Mouse (Mus musculus) hindbrain, embryonic 11.5 days (tissue): ENCODE data around the gene Mios. TPM values are rescaled to one million over a fixed set of nuclear protein-coding genes. Genes with fewer than 3 reads are reported as not detected.

Experiments
- ATAC-seq: fragments of 200-750 bp; cut with Nextera tagmentation; 2 replicates; pipeline ENCODE4 v1.8.0; 2017; ENCODE audit warnings: mild to moderate bottlenecking, moderate TSS enrichment, moderate library complexity; ENCODE audit not compliant: low FRiP score
- DNase-seq: peaks from one replicate; pipeline ENCODE4 v3.0.0-alpha.2; 2015; ENCODE audit warnings: low spot score
- H3K27ac ChIP-seq: fragments of 300-500 bp; sonication (generic); 2 replicates; pipeline ENCODE4 v1.5.1; 2014; ENCODE audit warnings: mild to moderate bottlenecking, low read depth, low read length
- H3K27me3 ChIP-seq: fragments of 300-500 bp; sonication (generic); 2 replicates; pipeline ENCODE4 v1.6.1; 2014; ENCODE audit warnings: mild to moderate bottlenecking, low read length, moderate library complexity, mixed read lengths; ENCODE audit not compliant: control insufficient read depth, insufficient read depth
- H3K36me3 ChIP-seq: fragments of 300-500 bp; sonication (generic); 2 replicates; pipeline ENCODE4 v1.6.1; 2014; ENCODE audit warnings: mild to moderate bottlenecking, low read length, moderate library complexity, mixed read lengths; ENCODE audit not compliant: control insufficient read depth, insufficient read depth
- H3K4me1 ChIP-seq: fragments of 300-500 bp; sonication (generic); replicated peaks from 2 replicates; pipeline ENCODE4 v1.6.1; 2014; ENCODE audit warnings: low read length, mixed read lengths; ENCODE audit not compliant: control insufficient read depth, insufficient read depth
- H3K4me2 ChIP-seq: fragments of 300-500 bp; sonication (generic); replicated peaks from 2 replicates; pipeline ENCODE4 v1.6.1; 2014; ENCODE audit warnings: mild to moderate bottlenecking, low read depth, low read length
- H3K4me3 ChIP-seq: fragments of 300-500 bp; sonication (generic); 2 replicates; pipeline ENCODE4 v1.5.1; 2014; ENCODE audit warnings: low read depth, low read length
- H3K9ac ChIP-seq: fragments of 300-500 bp; sonication (generic); 2 replicates; pipeline ENCODE4 v1.6.1; 2014; ENCODE audit warnings: low read depth, low read length
- H3K9me3 ChIP-seq: fragments of 300-500 bp; sonication (generic); 2 replicates; pipeline ENCODE4 v1.6.1; 2016; ENCODE audit warnings: low read length; ENCODE audit not compliant: control insufficient read depth
- WGBS: fragments of 180-500 bp; shearing (Covaris S2); extraction: QIAGEN DNeasy Blood & Tissue Kit; methylation state at CpG from one replicate; pipeline ENCODE4 v1.1.7; 2014; 5-methylcytosine and 5-hydroxymethylcytosine counted together
- polyA plus RNA-seq: library from polyadenylated mRNA; unstranded; fragments of >200 nt; fragmentation: Nextera tagmentation; extraction: Ambion mirVana; gene quantifications from 2 replicates; pipeline ENCODE4 v1.2.1, GENCODE M21; 2014

The Mios gene
- polyA plus RNA-seq: 26.2 and 30.0 TPM in 2 replicates

- Histone ChIP-seq H3K36me3 (no peaks in the 10 kb centered on the region), H3K27ac (peak within 1 kb of the TSS; percentile 86), H3K9me3 (no peaks in the 10 kb centered on the region), H3K4me3 (peak within 1 kb of the TSS; percentile 74), H3K4me2 (peak within 1 kb of the TSS; percentile 41), H3K9ac (peak within 1 kb of the TSS; percentile 85), H3K27me3 (no peaks in the 10 kb centered on the region), H3K4me1 (no peaks in the 10 kb centered on the region)
- under 1% methylated on average over 63 of the region's 90 CpGs for WGBS
- DNase-seq: peak; percentile 95
- ATAC-seq: peak; percentile 98
Measured at GRCm38 (mm10) chr6:8209047-8209865, at the start of gene Mios. Gene Mios (plus strand): TSS chr6:8209222.

DNA sequence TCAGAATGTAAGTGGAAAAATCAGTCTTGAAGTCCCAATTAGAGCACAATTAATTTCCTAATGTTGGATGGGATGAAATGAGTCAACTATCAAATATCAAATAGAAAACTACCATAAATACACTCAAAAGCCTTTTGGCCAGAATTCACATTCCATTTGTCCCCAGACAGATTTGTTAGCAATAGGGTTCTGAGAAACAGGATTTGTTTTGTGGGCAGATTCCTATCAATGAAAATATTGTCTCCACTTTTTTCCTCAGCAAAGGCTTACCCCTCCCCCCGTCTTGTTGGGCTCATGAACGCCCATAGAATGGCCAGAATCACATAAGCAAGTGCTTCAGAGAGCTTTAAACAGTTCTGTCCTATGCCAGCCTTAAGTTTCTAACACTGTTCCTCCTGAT, 49.0 kb upstream of the Mios start:
- WGBS: 63% methylated on average over 2 of the region's 2 CpGs
- DNase-seq: no peak
- ATAC-seq: no peak

GRCm38 (mm10) chr6:8164741-8165140, 44.3 kb upstream of the Mios start:
- H3K4me1 ChIP-seq: no peaks in the 10 kb centered on the region
- no peaks in the 10 kb centered on the region for H3K36me3 ChIP-seq
- WGBS: 83% methylated on average over 1 of the region's 1 CpGs
- H3K9ac ChIP-seq: no peak overlapping the region
- H3K27me3 ChIP-seq: no peaks in the 10 kb centered on the region
- H3K27ac ChIP-seq: no peak overlapping the region
- no peak for ATAC-seq
- H3K9me3 ChIP-seq: no peaks in the 10 kb centered on the region
- H3K4me2 ChIP-seq: no peak overlapping the region
- no peak for DNase-seq
- H3K4me3 ChIP-seq: no peak overlapping the region

More for the DNA sequence above, 49.0 kb upstream of the Mios start:
- Histone ChIP-seq H3K27ac (no peak overlapping the region), H3K9ac (no peak overlapping the region), H3K4me1 (no peaks in the 10 kb centered on the region), H3K4me3 (no peak overlapping the region), H3K9me3 (no peaks in the 10 kb centered on the region), H3K4me2 (no peak overlapping the region), H3K36me3 (no peaks in the 10 kb centered on the region), H3K27me3 (no peaks in the 10 kb centered on the region)

- Histone ChIP-seq H3K4me1 (no peaks in the 10 kb centered on the region), H3K9ac (no peak overlapping the region), H3K4me2 (no peak overlapping the region), H3K27me3 (no peaks in the 10 kb centered on the region), H3K9me3 (no peaks in the 10 kb centered on the region), H3K4me3 (no peak overlapping the region), H3K27ac (no peak overlapping the region), H3K36me3 (no peaks in the 10 kb centered on the region)
- ATAC-seq: no peak
- WGBS: 57% methylated on average over 1 of the region's 1 CpGs
- DNase-seq: no peak
Measured at GRCm38 (mm10) chr6:8172101-8172500, 36.9 kb upstream of the Mios start.

DNA sequence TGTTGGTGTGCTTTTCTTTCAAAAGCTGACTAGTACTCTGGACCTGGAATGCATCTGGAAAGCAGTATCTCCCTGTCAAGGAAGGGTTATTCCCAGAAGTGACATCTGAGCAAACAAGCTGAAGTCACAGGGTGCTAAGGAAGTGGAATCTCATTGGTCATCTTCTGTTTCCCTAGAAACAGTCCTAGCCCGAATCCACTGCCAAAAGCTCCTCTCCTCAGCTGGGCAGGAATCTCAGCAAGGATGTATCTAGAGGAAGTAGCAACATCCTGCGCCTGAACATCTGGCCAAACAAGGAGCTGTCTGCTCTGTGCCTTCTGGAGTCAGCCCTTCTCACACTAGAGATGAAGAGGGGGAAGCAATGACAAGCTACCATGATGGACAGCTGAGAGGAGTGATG, 35.0 kb upstream of the Mios start:
- Histone ChIP-seq H3K36me3 (no peaks in the 10 kb centered on the region), H3K27ac (no peak overlapping the region), H3K9ac (no peak overlapping the region), H3K27me3 (no peaks in the 10 kb centered on the region), H3K4me1 (no peaks in the 10 kb centered on the region; the same call in 1 of the 2 replicates), H3K4me3 (no peak overlapping the region), H3K4me2 (no peak overlapping the region), H3K9me3 (no peaks in the 10 kb centered on the region)
- no peak for DNase-seq
- no peak for ATAC-seq
- 57% methylated on average over 2 of the region's 2 CpGs for WGBS

GRCm38 (mm10) chr6:8175346-8175745, 33.7 kb upstream of the Mios start:
- DNase-seq (no peak), ATAC-seq (no peak)
- Histone ChIP-seq H3K9ac (no peak overlapping the region), H3K9me3 (no peaks in the 10 kb centered on the region), H3K36me3 (no peaks in the 10 kb centered on the region), H3K4me1 (no peaks in the 10 kb centered on the region; the same call in 1 of the 2 replicates), H3K27ac (no peak overlapping the region), H3K4me3 (no peak overlapping the region), H3K4me2 (no peak overlapping the region), H3K27me3 (no peaks in the 10 kb centered on the region)
- 94% methylated on average over 7 of the region's 7 CpGs for WGBS

DNA sequence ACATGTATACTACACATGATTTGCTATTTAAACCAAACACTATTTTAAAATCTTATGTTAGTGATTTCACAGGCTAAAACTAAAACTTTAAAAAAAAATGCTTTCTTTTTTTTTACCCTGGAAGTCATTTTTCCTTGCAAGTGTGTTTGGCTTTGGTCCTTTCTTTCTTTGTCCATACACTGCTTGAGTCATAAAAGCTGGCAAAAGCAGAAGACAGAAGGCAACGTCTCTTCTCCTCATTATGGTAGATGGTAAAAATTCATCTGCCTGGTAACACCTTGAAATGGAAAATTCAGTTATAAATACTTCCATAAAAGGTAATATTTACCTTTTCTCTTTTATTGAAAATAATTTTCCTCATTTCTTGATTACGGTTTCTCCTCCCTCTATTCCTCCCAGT, 32.9 kb upstream of the Mios start:
- Histone ChIP-seq H3K36me3 (no peaks in the 10 kb centered on the region), H3K27me3 (no peaks in the 10 kb centered on the region), H3K9ac (no peak overlapping the region), H3K27ac (no peak overlapping the region), H3K9me3 (no peaks in the 10 kb centered on the region), H3K4me1 (no peaks in the 10 kb centered on the region; the same call in 1 of the 2 replicates), H3K4me2 (no peak overlapping the region), H3K4me3 (no peak overlapping the region)
- 92% methylated on average over 2 of the region's 2 CpGs for WGBS
- no peak for ATAC-seq
- DNase-seq: no peak

DNA sequence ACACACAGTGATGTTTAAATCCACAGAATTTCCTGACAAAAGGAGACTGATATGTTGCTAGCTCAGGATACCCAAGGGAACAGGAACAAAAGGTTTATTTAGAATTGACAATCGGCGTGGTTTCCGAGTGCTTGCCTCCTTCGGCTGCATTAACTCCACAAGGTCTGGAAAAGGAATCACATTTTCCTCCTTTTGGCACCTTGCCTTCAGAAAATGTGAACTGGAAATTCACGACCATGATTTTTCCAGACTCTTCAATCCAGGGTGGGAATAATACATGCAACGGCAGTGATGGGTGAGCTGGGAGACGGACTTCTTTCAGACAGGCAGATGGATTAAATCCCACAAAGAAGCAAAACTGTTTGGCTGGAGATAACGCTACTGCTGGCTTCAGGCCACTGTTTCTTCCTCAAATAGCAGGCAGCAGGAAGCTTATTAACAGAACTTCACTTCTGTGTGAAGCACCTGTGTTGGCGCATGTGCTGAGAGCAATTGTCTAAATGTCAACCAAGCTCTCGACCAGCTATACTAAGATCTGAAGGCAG, 30.6 kb upstream of the Mios start:
- H3K27me3 ChIP-seq: no peaks in the 10 kb centered on the region
- ATAC-seq: peak; percentile 49; the same call in 1 of the 2 replicates
- no peaks in the 10 kb centered on the region for H3K9me3 ChIP-seq
- no peaks in the 10 kb centered on the region; the same call in 1 of the 2 replicates for H3K4me1 ChIP-seq
- WGBS: 31% methylated on average over 10 of the region's 10 CpGs
- peak; percentile 47 for DNase-seq
- H3K4me3 ChIP-seq: no peak overlapping the region
- H3K4me2 ChIP-seq: no peak overlapping the region
- 0 out of 2 replicates have a peak overlapping the region, but pooled peaks have one; percentile 27 for H3K27ac ChIP-seq
- H3K9ac ChIP-seq: no peak overlapping the region
- H3K36me3 ChIP-seq: no peaks in the 10 kb centered on the region
